In genomic region chr6:128836955-128837334, GRCm38 (mm10) we compare ENCODE assay signal across 10 mouse cellular contexts. TPM values are rescaled to one million over a fixed set of nuclear protein-coding genes. Genes with fewer than 3 reads are reported as not detected.
DNase-seq lines count a peak whose midpoint lies in the region; ATAC-seq and TF ChIP-seq lines count a peak whose summit lies in the region.
"Had no signal": no experiment of that assay in that cellular context is flagged by ENCODE, and none has a peak within 500 bp of the region (broad histone marks: within the 10 kb centered on the region; RNA-seq: fewer than 3 reads in every experiment).

No protein-coding gene starts in this region.

- dilution Hi-C loops in CH12.LX (cut with MboI; ENCODE audit: extremely low pct_ligation_motif_present, extremely low pct_unique_long_range_greater_than_20kb, low sequenced_read_pairs): no loop called here

- no peak for TF ChIP-seq EP300 in CH12.LX (IDR thresholded peaks at IDR 0.05; ENCODE audit: low read length)
- TF ChIP-seq EP300 in liver, embryonic 14.5 days (IDR thresholded peaks at IDR 0.05; ENCODE audit: low read depth): no peak

- no peaks in the 10 kb centered on the region for H3K79me2 ChIP-seq in CH12.LX (replicated peaks; ENCODE audit: control insufficient read depth, extremely low read depth, insufficient read depth, poor library complexity, severe bottlenecking)

- H3K36me3 ChIP-seq in heart, embryonic 12.5 days: no peaks in the 10 kb centered on the region
- no peaks in the 10 kb centered on the region for H3K36me3 ChIP-seq in CH12.LX (replicated peaks in 1 of 2; ENCODE audit: control insufficient read depth in 1 of 2, insufficient read depth in 1 of 2, low read length in 1 of 2)
- no peaks in the 10 kb centered on the region for H3K36me3 ChIP-seq in forebrain, embryonic 15.5 days
- H3K36me3 ChIP-seq in liver, embryonic 14.5 days (replicated peaks; ENCODE audit: control insufficient read depth, insufficient read depth, low read depth): no peaks in the 10 kb centered on the region

- H3K4me2 ChIP-seq in heart, embryonic 12.5 days: peak overlapping the region; percentile 90
- H3K4me2 ChIP-seq in CH12.LX (ENCODE audit: insufficient read depth, low read depth, poor library complexity, severe bottlenecking): peak overlapping the region; percentile 99
- peak overlapping the region; percentile 65 for H3K4me2 ChIP-seq in forebrain, embryonic 15.5 days (replicated peaks)
- H3K4me2 ChIP-seq in liver, embryonic 14.5 days (ENCODE audit: low read depth): peak overlapping the region; percentile 88

- ATAC-seq in heart, embryonic 12.5 days (ENCODE audit: insufficient number of reproducible peaks, low FRiP score): no peak
- ATAC-seq in forebrain, embryonic 15.5 days (replicated peaks): no peak
- ATAC-seq in liver, embryonic 14.5 days (ENCODE audit: insufficient read depth): no peak

- no peak for DNase-seq in heart, adult 8-10 months (ENCODE audit: low spot score)
- DNase-seq in CH12.LX (ENCODE audit: extremely low read depth): peak; percentile 59
- no peak for DNase-seq in liver, embryonic 14.5 days (ENCODE audit: low read depth in 3 of 3, low spot score in 3 of 3)
- DNase-seq in yolk sac, embryonic 10.5 days (ENCODE audit: low spot score): no peak
- DNase-seq in left cerebral cortex, adult 11 months (ENCODE audit: low spot score): no peak
- DNase-seq in gastrocnemius, postnatal 4 days (ENCODE audit: low spot score in 2 of 2): no peak

- in situ Hi-C loops in CH12.LX (cut with MboI; ENCODE audit: low pct_ligation_motif_present, low pct_unique_long_range_greater_than_20kb, low sequenced_read_pairs): loop anchor here (25.0 kb wide), 1 partner anchor 525 kb away; no protein-coding TSS in a partner anchor

- no peaks in the 10 kb centered on the region for H3K9me3 ChIP-seq in heart, embryonic 12.5 days (replicated peaks)
- no peaks in the 10 kb centered on the region for H3K9me3 ChIP-seq in CH12.LX (replicated peaks; ENCODE audit: low read length)
- no peaks in the 10 kb centered on the region for H3K9me3 ChIP-seq in forebrain, embryonic 15.5 days
- no peaks in the 10 kb centered on the region for H3K9me3 ChIP-seq in liver, embryonic 14.5 days (ENCODE audit: control insufficient read depth, low read length)

- no peak for TF ChIP-seq RAD21 in CH12.LX (IDR thresholded peaks at IDR 0.05; ENCODE audit: low read depth, low read length)

- WGBS in heart, embryonic 12.5 days: 82% methylated on average over 6 of the region's 6 CpGs
- 82% methylated on average over 6 of the region's 6 CpGs for WGBS in forebrain, embryonic 15.5 days
- WGBS in liver, embryonic 14.5 days (ENCODE audit: insufficient replicate concordance): 64% methylated on average over 6 of the region's 6 CpGs

- H3K27ac ChIP-seq in heart, embryonic 12.5 days (ENCODE audit: poor library complexity, severe bottlenecking): no peak overlapping the region
- no peak overlapping the region for H3K27ac ChIP-seq in CH12.LX (ENCODE audit: insufficient read depth, low read depth)
- peak overlapping the region; percentile 93 for H3K27ac ChIP-seq in forebrain, embryonic 15.5 days (replicated peaks)
- no peak overlapping the region for H3K27ac ChIP-seq in liver, embryonic 14.5 days

- peaks cover 11% of the 10 kb centered on the region for H3K4me1 ChIP-seq in heart, embryonic 12.5 days (replicated peaks)
- H3K4me1 ChIP-seq in CH12.LX (ENCODE audit: control insufficient read depth in 1 of 2, insufficient read depth in 2 of 2): peaks cover 4 to 40% of the 10 kb centered on the region in 2 experiments; a peak in 3 of 4 replicates
- peaks cover 23% of the 10 kb centered on the region for H3K4me1 ChIP-seq in forebrain, embryonic 15.5 days
- peaks cover 8 to 21% of the 10 kb centered on the region in 2 experiments for H3K4me1 ChIP-seq in liver, embryonic 14.5 days (replicated peaks; ENCODE audit: control insufficient read depth in 2 of 2, insufficient read depth in 2 of 2, low read length in 1 of 2)

- peak overlapping the region; percentile 71 for H3K4me3 ChIP-seq in heart, embryonic 12.5 days
- peak overlapping the region; percentile 59 to 91 (median 71) for H3K4me3 ChIP-seq in CH12.LX (replicated peaks in 1 of 3; ENCODE audit: low read depth in 2 of 3, low read length in 2 of 3, poor library complexity in 1 of 3)
- H3K4me3 ChIP-seq in forebrain, embryonic 15.5 days: peak overlapping the region; percentile 80
- peak overlapping the region; percentile 64 to 69; a peak in 2 of 4 replicates for H3K4me3 ChIP-seq in liver, embryonic 14.5 days (ENCODE audit: insufficient read depth in 1 of 2, low read depth in 2 of 2, low read length in 2 of 2)

- TF ChIP-seq POLR2A in CH12.LX (IDR thresholded peaks at IDR 0.05; ENCODE audit: low read depth, low read length): no peak

- no peaks in the 10 kb centered on the region for H3K27me3 ChIP-seq in heart, embryonic 12.5 days (replicated peaks)
- no peaks in the 10 kb centered on the region for H3K27me3 ChIP-seq in CH12.LX (replicated peaks)
- no peaks in the 10 kb centered on the region for H3K27me3 ChIP-seq in forebrain, embryonic 15.5 days
- no peaks in the 10 kb centered on the region for H3K27me3 ChIP-seq in liver, embryonic 14.5 days (ENCODE audit: control insufficient read depth, insufficient read depth, low read length)

- TF ChIP-seq CTCF in CH12.LX (conservative IDR thresholded peaks at IDR 0.05 in 1 of 2, IDR thresholded peaks at IDR 0.05 in 1 of 2; ENCODE audit: low read depth in 2 of 2, low read length in 2 of 2): no peak
- TF ChIP-seq CTCF in liver, embryonic 14.5 days (IDR thresholded peaks at IDR 0.05; ENCODE audit: low read depth): no peak

- peak overlapping the region; percentile 49; the same call in 1 of the 2 replicates for H3K9ac ChIP-seq in heart, embryonic 12.5 days
- peak overlapping the region; percentile 68; the same call in 1 of the 2 replicates for H3K9ac ChIP-seq in CH12.LX (ENCODE audit: insufficient read depth, low read depth)
- H3K9ac ChIP-seq in forebrain, embryonic 15.5 days (replicated peaks): peak overlapping the region; percentile 76; the same call in 1 of the 2 replicates
- no peak overlapping the region for H3K9ac ChIP-seq in liver, embryonic 14.5 days (replicated peaks)

TF ChIP-seq in CH12.LX, 34 proteins besides CTCF, POLR2A, EP300 and RAD21 (continues in another document):
- TF ChIP-seq MEF2A (IDR thresholded peaks at IDR 0.05; ENCODE audit: borderline replicate concordance, low read depth, low read length) (no peak), GABPA (IDR thresholded peaks at IDR 0.05; ENCODE audit: insufficient replicate concordance, low read depth, low read length) (no peak), MAX (IDR thresholded peaks at IDR 0.05; ENCODE audit: low read length) (0 out of 2 replicates have a peak, but pooled peaks have one; percentile 7)

RNA-seq across cellular contexts. Expression of gene Klrb1b, which starts 10.8 kb away (rescaled TPM):
- not detected in 2 replicates for polyA plus RNA-seq in heart, embryonic 12.5 days (2016; fragmentation: Nextera tagmentation; extraction: Ambion mirVana)
- not detected for total RNA-seq in heart, adult 8-10 months (2022)
- not detected in 2 replicates for total RNA-seq in CH12.LX (2012; rRNA removed)
- total RNA-seq in CH12.LX (2014; rRNA removed): not detected in 2 replicates
- polyA plus RNA-seq in CH12.LX (2012; ENCODE audit: insufficient read length, low read depth): not detected in 2 replicates
- not detected in 2 replicates for polyA plus RNA-seq in forebrain, embryonic 15.5 days (2015; fragmentation: Nextera tagmentation; extraction: Ambion mirVana)
- polyA plus RNA-seq in liver, embryonic 14.5 days (2012; rRNA removed): 0.08 and 0.18 TPM in 2 replicates
- polyA plus RNA-seq in liver, embryonic 14.5 days (2014; fragmentation: Nextera tagmentation; extraction: Ambion mirVana): 0.13 TPM in 1 of 2 replicates, not detected in the other
- not detected for total RNA-seq in gastrocnemius, postnatal 4 days (2021)
- polyA plus RNA-seq: brain, embryonic 14.5 days; liver, adult 2 months had no signal

RNA-seq across cellular contexts. Expression of gene Gm44511, which starts 10.8 kb away (rescaled TPM):
- polyA plus RNA-seq in heart, embryonic 12.5 days (2016; fragmentation: Nextera tagmentation; extraction: Ambion mirVana): not detected in 2 replicates
- not detected for total RNA-seq in heart, adult 8-10 months (2022)
- total RNA-seq in CH12.LX (2012; rRNA removed) (not detected in 2 replicates), CH12.LX (2014; rRNA removed) (not detected in 2 replicates)
- not detected in 2 replicates for polyA plus RNA-seq in CH12.LX (2012; ENCODE audit: insufficient read length, low read depth)
- not detected in 2 replicates for polyA plus RNA-seq in forebrain, embryonic 15.5 days (2015; fragmentation: Nextera tagmentation; extraction: Ambion mirVana)
- not detected in 2 replicates for polyA plus RNA-seq in liver, embryonic 14.5 days (2012; rRNA removed)
- not detected in 2 replicates for polyA plus RNA-seq in liver, embryonic 14.5 days (2014; fragmentation: Nextera tagmentation; extraction: Ambion mirVana)
- not detected for total RNA-seq in gastrocnemius, postnatal 4 days (2021)
- polyA plus RNA-seq: brain, embryonic 14.5 days; liver, adult 2 months had no signal

RNA-seq across cellular contexts. Expression of gene Klrb1c, which starts 47.9 kb away (rescaled TPM):
- not detected in 2 replicates for polyA plus RNA-seq in heart, embryonic 12.5 days (2016; fragmentation: Nextera tagmentation; extraction: Ambion mirVana)
- under 1 TPM in 3 of 4 experiments, not detected in 1; 0.14 to 0.32 (median 0.31) TPM for total RNA-seq in heart, adult 8-10 months (2022)
- total RNA-seq in CH12.LX (2012; rRNA removed) (not detected in 2 replicates), CH12.LX (2014; rRNA removed) (not detected in 2 replicates)
- not detected in 2 replicates for polyA plus RNA-seq in CH12.LX (2012; ENCODE audit: insufficient read length, low read depth)
- polyA plus RNA-seq in forebrain, embryonic 15.5 days (2015; fragmentation: Nextera tagmentation; extraction: Ambion mirVana): not detected in 2 replicates
- polyA plus RNA-seq in liver, embryonic 14.5 days (2012; rRNA removed): 0.04 and 0.09 TPM in 2 replicates
- polyA plus RNA-seq in liver, embryonic 14.5 days (2014; fragmentation: Nextera tagmentation; extraction: Ambion mirVana): 0.09 and 0.25 TPM in 2 replicates
- under 1 TPM; 0.15 to 0.16 TPM for total RNA-seq in gastrocnemius, postnatal 4 days (2021)

RNA-seq across cellular contexts. Expression of gene Clec2i, which starts 50.4 kb away (rescaled TPM):
- not detected in 2 replicates for polyA plus RNA-seq in heart, embryonic 12.5 days (2016; fragmentation: Nextera tagmentation; extraction: Ambion mirVana)
- under 1 TPM in 1 of 4 experiments, not detected in 3; 0.27 TPM for total RNA-seq in heart, adult 8-10 months (2022)
- total RNA-seq in CH12.LX (2012; rRNA removed): 34.4 and 38.5 TPM in 2 replicates
- 104 and 134 TPM in 2 replicates for total RNA-seq in CH12.LX (2014; rRNA removed)
- 80.7 and 90.3 TPM in 2 replicates for polyA plus RNA-seq in CH12.LX (2012; ENCODE audit: insufficient read length, low read depth)
- not detected in 2 replicates for polyA plus RNA-seq in forebrain, embryonic 15.5 days (2015; fragmentation: Nextera tagmentation; extraction: Ambion mirVana)
- polyA plus RNA-seq in liver, embryonic 14.5 days (2012; rRNA removed): 0.09 and 0.10 TPM in 2 replicates
- polyA plus RNA-seq in liver, embryonic 14.5 days (2014; fragmentation: Nextera tagmentation; extraction: Ambion mirVana): 0.08 TPM in 1 of 2 replicates, not detected in the other
- total RNA-seq in gastrocnemius, postnatal 4 days (2021): under 1 TPM in 1 of 2 experiments, not detected in 1; 0.21 TPM
- polyA plus RNA-seq: brain, embryonic 14.5 days had no signal

RNA-seq across cellular contexts. Expression of gene BC035044, which starts 54.0 kb away (rescaled TPM):
- polyA plus RNA-seq in heart, embryonic 12.5 days (2016; fragmentation: Nextera tagmentation; extraction: Ambion mirVana): 0.68 TPM in 1 of 2 replicates, not detected in the other
- under 1 TPM; 0.22 to 0.38 (median 0.25) TPM for total RNA-seq in heart, adult 8-10 months (2022)
- total RNA-seq in CH12.LX (2012; rRNA removed) (51.6 and 53.5 TPM in 2 replicates), CH12.LX (2014; rRNA removed) (121 and 124 TPM in 2 replicates)
- polyA plus RNA-seq in CH12.LX (2012; ENCODE audit: insufficient read length, low read depth): 49.4 and 49.7 TPM in 2 replicates
- polyA plus RNA-seq in forebrain, embryonic 15.5 days (2015; fragmentation: Nextera tagmentation; extraction: Ambion mirVana): 0.46 and 0.60 TPM in 2 replicates
- 2.4 and 5.0 TPM in 2 replicates for polyA plus RNA-seq in liver, embryonic 14.5 days (2012; rRNA removed)
- polyA plus RNA-seq in liver, embryonic 14.5 days (2014; fragmentation: Nextera tagmentation; extraction: Ambion mirVana): 5.4 and 10.6 TPM in 2 replicates
- under 1 TPM; 0.34 TPM for total RNA-seq in gastrocnemius, postnatal 4 days (2021)
